Mouse (Mus musculus) heart, postnatal 0 days (tissue): ENCODE data around the gene Tle3.

ENCODE experiments used
- CTCF ChIP-seq: IDR thresholded peaks from 2 replicates; pipeline ENCODE4 v1.5.1; 2016; ENCODE audit warnings: antibody characterized with exemption, control low read depth, low read depth
- EP300 ChIP-seq: IDR thresholded peaks from 2 replicates; pipeline ENCODE4 v1.6.1; 2016; ENCODE audit warnings: antibody characterized with exemption, low read depth

DNA sequence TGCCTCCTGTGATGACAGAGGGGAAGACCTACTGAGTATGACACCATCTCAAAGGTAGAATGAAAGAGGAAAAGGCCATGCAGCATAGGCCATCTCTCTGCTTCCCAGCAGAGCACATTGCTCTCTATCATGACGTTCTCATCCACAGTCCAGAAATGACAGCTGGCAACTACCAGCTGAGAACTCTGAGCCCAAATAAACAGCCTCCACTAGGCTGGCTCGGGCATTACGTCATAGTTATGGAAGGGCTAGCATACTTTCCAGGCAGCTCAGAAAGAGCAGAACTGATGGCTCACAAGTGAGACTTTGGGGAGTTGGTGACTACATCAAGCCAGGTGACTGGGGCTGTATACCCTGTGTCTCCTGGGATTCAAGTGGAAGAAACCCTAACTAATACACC is 49.5 kb downstream of the Tle3 start:
- no peak for TF ChIP-seq CTCF
- no peak for TF ChIP-seq EP300
